Mouse (Mus musculus) neural tube, embryonic 11.5 days (tissue): Measurements from ENCODE around the gene Pigo. TPM values are rescaled to one million over a fixed set of nuclear protein-coding genes. Genes with fewer than 3 reads are reported as not detected.
"Not testable (repeated sequence)": the region's sequence is repeated elsewhere in the genome, so short reads cannot be mapped to it uniquely, and the experiment has no call there.

Experiments used
- ATAC-seq: fragments of 200-750 bp; cut with Nextera tagmentation; 2 replicates; pipeline ENCODE4 v1.8.0; 2017; ENCODE audit warnings: moderate number of reproducible peaks, mild to moderate bottlenecking, moderate TSS enrichment, moderate library complexity; ENCODE audit not compliant: insufficient read depth, low FRiP score, low TSS enrichment
- DNase-seq: peaks from one replicate; pipeline ENCODE4 v3.0.0-alpha.2; 2015; ENCODE audit warnings: low spot score
- H3K27ac ChIP-seq: fragments of 300-500 bp; sonication (generic); 2 replicates; pipeline ENCODE4 v1.5.1; 2014; ENCODE audit warnings: low read depth, mild to moderate bottlenecking, low read length
- H3K27me3 ChIP-seq: fragments of 300-500 bp; sonication (generic); 2 replicates; pipeline ENCODE4 v1.6.1; 2014; ENCODE audit warnings: mild to moderate bottlenecking, low read length, mixed read lengths; ENCODE audit not compliant: control insufficient read depth, insufficient read depth
- H3K36me3 ChIP-seq: fragments of 300-500 bp; sonication (generic); 2 replicates; pipeline ENCODE4 v1.6.1; 2014; ENCODE audit warnings: mild to moderate bottlenecking, low read length, moderate library complexity, mixed read lengths; ENCODE audit not compliant: control insufficient read depth, insufficient read depth
- H3K4me1 ChIP-seq: fragments of 300-500 bp; sonication (generic); 2 replicates; pipeline ENCODE4 v1.6.1; 2014; ENCODE audit warnings: low read length, mixed read lengths; ENCODE audit not compliant: control insufficient read depth, insufficient read depth
- H3K4me2 ChIP-seq: fragments of 300-500 bp; sonication (generic); 2 replicates; pipeline ENCODE4 v1.6.1; 2014; ENCODE audit warnings: low read depth, mild to moderate bottlenecking, moderate library complexity
- H3K4me3 ChIP-seq: fragments of 300-500 bp; sonication (generic); 2 replicates; pipeline ENCODE4 v1.5.1; 2014; ENCODE audit warnings: low read depth, low read length
- H3K9ac ChIP-seq: fragments of 300-500 bp; sonication (generic); 2 replicates; pipeline ENCODE4 v1.6.1; 2014; ENCODE audit warnings: mild to moderate bottlenecking, low read length
- H3K9me3 ChIP-seq: fragments of 300-500 bp; sonication (generic); 2 replicates; pipeline ENCODE4 v1.6.1; 2016; ENCODE audit warnings: low read length; ENCODE audit not compliant: control insufficient read depth
- WGBS: fragments of 180-500 bp; shearing (Covaris S2); extraction: QIAGEN DNeasy Blood & Tissue Kit; methylation state at CpG from one replicate; pipeline ENCODE4 v1.1.7; 2014; 5-methylcytosine and 5-hydroxymethylcytosine counted together
- polyA plus RNA-seq: library from polyadenylated mRNA; unstranded; fragments of >200 nt; fragmentation: Nextera tagmentation; extraction: Ambion mirVana; gene quantifications from 2 replicates; pipeline ENCODE4 v1.2.1, GENCODE M21; 2014

Gene Pigo
- polyA plus RNA-seq, 1 experiment from 2014 or later: 23.1 TPM

GRCm38 (mm10) chr4:43001272-43001671 is 24.3 kb downstream of the Pigo start:
- H3K9ac ChIP-seq: no peak overlapping the region
- H3K27me3 ChIP-seq: no peaks in the 10 kb centered on the region
- H3K4me1 ChIP-seq: peaks cover 6% of the 10 kb centered on the region; the same call in 1 of the 2 replicates
- no peaks in the 10 kb centered on the region for H3K9me3 ChIP-seq
- H3K36me3 ChIP-seq: no peaks in the 10 kb centered on the region
- 89% methylated on average over 2 of the region's 2 CpGs for whole genome bisulfite sequencing
- H3K27ac ChIP-seq: no peak overlapping the region
- H3K4me2 ChIP-seq: no peak overlapping the region
- ATAC-seq: no peak
- H3K4me3 ChIP-seq: no peak overlapping the region
- no peak for DNase-seq

- peak; percentile 98 for DNase-seq
- peak; percentile 99 for ATAC-seq
Measured at GRCm38 (mm10) chr4:43000141-43000986, 25.3 kb downstream of the Pigo start, which contains the start of gene Vcp. Gene Vcp (minus strand): TSS chr4:43000507.

DNA sequence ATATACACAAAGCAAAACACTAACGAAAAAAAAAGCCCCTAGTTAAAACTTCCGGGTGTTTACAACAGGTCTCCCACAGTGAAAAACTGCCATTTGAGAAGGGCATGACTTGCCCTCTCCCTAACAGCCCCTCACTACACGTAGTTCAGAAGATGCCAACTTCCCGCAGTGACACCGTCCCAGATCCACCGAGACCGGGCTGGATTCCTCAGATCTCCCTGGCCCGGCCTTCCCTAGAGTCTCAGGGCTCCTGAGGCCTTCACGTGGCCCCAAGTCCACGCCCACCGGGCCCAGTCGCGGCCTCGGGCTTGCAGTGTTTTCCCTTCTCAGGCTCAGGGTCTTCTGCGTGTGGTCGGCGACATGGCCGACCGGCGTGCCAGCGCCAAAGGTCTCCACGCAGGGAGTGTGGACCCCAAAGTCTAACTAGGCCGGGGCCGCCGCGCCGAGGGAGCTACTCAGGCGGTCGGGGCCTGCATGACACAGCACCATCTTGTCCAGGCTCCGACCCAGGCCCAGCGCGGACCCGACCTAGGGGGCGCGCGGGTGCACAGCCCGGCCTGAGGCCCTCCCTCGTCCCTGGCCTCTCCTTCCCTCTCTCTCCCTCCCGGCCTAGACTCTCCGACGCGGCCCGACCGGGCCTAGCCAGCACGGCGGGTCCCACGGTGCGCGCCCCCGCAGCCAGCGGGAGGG is 26.0 kb downstream of the Pigo start:
- Histone ChIP-seq H3K9ac (peak overlapping the region; percentile 97), H3K9me3 (no peaks in the 10 kb centered on the region), H3K4me3 (peak overlapping the region; percentile 96), H3K36me3 (no peaks in the 10 kb centered on the region), H3K27me3 (no peaks in the 10 kb centered on the region), H3K4me2 (peak overlapping the region; percentile 67), H3K4me1 (peaks cover 6% of the 10 kb centered on the region; the same call in 1 of the 2 replicates), H3K27ac (peak overlapping the region; percentile 98)
- peak; percentile 84 for ATAC-seq
- peak; percentile 83 for DNase-seq
- WGBS: under 1% methylated on average over 50 of the region's 51 CpGs

More at GRCm38 (mm10) chr4:43000141-43000986, 25.3 kb downstream of the Pigo start, which contains the start of gene Vcp:
- Histone ChIP-seq H3K9ac (peak within 1 kb of the TSS; percentile 97), H3K4me3 (peak within 1 kb of the TSS; percentile 96), H3K4me2 (peak within 1 kb of the TSS; percentile 67), H3K27ac (peak within 1 kb of the TSS; percentile 98)
- WGBS: 1% methylated on average over 46 of the region's 56 CpGs
- not testable (repeated sequence) for H3K36me3 ChIP-seq, H3K4me1 ChIP-seq, H3K27me3 ChIP-seq, H3K9me3 ChIP-seq

DNA sequence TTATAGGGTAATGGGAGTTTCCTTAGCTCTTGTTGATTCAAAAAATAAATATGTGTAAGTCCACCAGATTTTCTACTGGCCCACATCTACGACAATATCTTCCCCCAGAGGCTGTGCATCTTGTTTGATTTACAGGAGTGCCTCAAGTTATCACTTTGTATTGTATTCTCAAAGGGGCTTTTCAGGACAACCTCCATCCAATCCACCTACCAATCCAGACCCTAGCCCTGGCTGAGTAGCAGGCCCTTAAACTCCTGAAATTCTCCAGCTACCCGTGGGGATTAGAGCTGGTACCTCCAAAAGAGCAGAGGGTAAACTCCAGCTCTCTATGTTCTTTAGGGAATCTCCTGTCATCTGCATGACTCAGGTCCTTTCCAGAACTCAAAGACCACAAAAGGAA is 27.6 kb downstream of the Pigo start:
- no peak overlapping the region for H3K27ac ChIP-seq
- no peaks in the 10 kb centered on the region for H3K9me3 ChIP-seq
- peak overlapping the region; percentile 67 for H3K4me2 ChIP-seq
- no peak overlapping the region; the same call in 1 of the 2 replicates for H3K9ac ChIP-seq
- H3K4me1 ChIP-seq: peaks cover 6% of the 10 kb centered on the region; the same call in 1 of the 2 replicates
- DNase-seq: no peak
- whole genome bisulfite sequencing: 66% methylated on average over 2 of the region's 2 CpGs
- H3K27me3 ChIP-seq: no peaks in the 10 kb centered on the region
- H3K36me3 ChIP-seq: peaks cover 8% of the 10 kb centered on the region
- no peak for ATAC-seq
- peak overlapping the region; percentile 96; the same call in 1 of the 2 replicates for H3K4me3 ChIP-seq

GRCm38 (mm10) chr4:42988296-42988695 is 37.3 kb downstream of the Pigo start:
- no peak for DNase-seq
- no peaks in the 10 kb centered on the region for H3K9me3 ChIP-seq
- H3K4me2 ChIP-seq: no peak overlapping the region
- H3K27ac ChIP-seq: no peak overlapping the region
- H3K27me3 ChIP-seq: no peaks in the 10 kb centered on the region
- no peak for ATAC-seq
- no peak overlapping the region for H3K4me3 ChIP-seq
- H3K9ac ChIP-seq: no peak overlapping the region
- H3K4me1 ChIP-seq: no peaks in the 10 kb centered on the region
- WGBS: 90% methylated on average over 1 of the region's 1 CpGs
- H3K36me3 ChIP-seq: peaks cover 19% of the 10 kb centered on the region

GRCm38 (mm10) chr4:42980467-42980866 is 45.2 kb downstream of the Pigo start:
- H3K36me3 ChIP-seq: peaks cover 11% of the 10 kb centered on the region
- whole genome bisulfite sequencing: 96% methylated on average over 7 of the region's 8 CpGs

GRCm38 (mm10) chr4:42978062-42978461 is 47.6 kb downstream of the Pigo start:
- H3K9ac ChIP-seq: no peak overlapping the region
- H3K4me3 ChIP-seq: no peak overlapping the region
- H3K27me3 ChIP-seq: no peaks in the 10 kb centered on the region
- no peak overlapping the region for H3K4me2 ChIP-seq
- 92% methylated on average over 4 of the region's 4 CpGs for WGBS
- peaks cover 6% of the 10 kb centered on the region for H3K36me3 ChIP-seq
- DNase-seq (no peak), ATAC-seq (no peak)
- no peaks in the 10 kb centered on the region for H3K4me1 ChIP-seq
- H3K9me3 ChIP-seq: no peaks in the 10 kb centered on the region
- no peak overlapping the region for H3K27ac ChIP-seq

More at GRCm38 (mm10) chr4:42980467-42980866, 45.2 kb downstream of the Pigo start:
- H3K4me1 ChIP-seq, H3K4me3 ChIP-seq, H3K9ac ChIP-seq, DNase-seq, H3K4me2 ChIP-seq, H3K9me3 ChIP-seq, H3K27ac ChIP-seq, ATAC-seq, H3K27me3 ChIP-seq: not testable (repeated sequence)

- DNase-seq (no peak), ATAC-seq (no peak)
- H3K4me1 ChIP-seq: no peaks in the 10 kb centered on the region
- H3K4me3 ChIP-seq: no peak overlapping the region
- H3K27ac ChIP-seq: no peak overlapping the region
- H3K9ac ChIP-seq: no peak overlapping the region
- H3K27me3 ChIP-seq: no peaks in the 10 kb centered on the region
- WGBS: 91% methylated on average over 5 of the region's 5 CpGs
- H3K9me3 ChIP-seq: no peaks in the 10 kb centered on the region
- no peak overlapping the region for H3K4me2 ChIP-seq
- peaks cover 3% of the 10 kb centered on the region for H3K36me3 ChIP-seq
Measured at GRCm38 (mm10) chr4:42973868-42974267, 51.8 kb downstream of the Pigo start.
